Mouse (Mus musculus): Measurements from ENCODE around the gene Jaml.

The Jaml gene

DNA sequence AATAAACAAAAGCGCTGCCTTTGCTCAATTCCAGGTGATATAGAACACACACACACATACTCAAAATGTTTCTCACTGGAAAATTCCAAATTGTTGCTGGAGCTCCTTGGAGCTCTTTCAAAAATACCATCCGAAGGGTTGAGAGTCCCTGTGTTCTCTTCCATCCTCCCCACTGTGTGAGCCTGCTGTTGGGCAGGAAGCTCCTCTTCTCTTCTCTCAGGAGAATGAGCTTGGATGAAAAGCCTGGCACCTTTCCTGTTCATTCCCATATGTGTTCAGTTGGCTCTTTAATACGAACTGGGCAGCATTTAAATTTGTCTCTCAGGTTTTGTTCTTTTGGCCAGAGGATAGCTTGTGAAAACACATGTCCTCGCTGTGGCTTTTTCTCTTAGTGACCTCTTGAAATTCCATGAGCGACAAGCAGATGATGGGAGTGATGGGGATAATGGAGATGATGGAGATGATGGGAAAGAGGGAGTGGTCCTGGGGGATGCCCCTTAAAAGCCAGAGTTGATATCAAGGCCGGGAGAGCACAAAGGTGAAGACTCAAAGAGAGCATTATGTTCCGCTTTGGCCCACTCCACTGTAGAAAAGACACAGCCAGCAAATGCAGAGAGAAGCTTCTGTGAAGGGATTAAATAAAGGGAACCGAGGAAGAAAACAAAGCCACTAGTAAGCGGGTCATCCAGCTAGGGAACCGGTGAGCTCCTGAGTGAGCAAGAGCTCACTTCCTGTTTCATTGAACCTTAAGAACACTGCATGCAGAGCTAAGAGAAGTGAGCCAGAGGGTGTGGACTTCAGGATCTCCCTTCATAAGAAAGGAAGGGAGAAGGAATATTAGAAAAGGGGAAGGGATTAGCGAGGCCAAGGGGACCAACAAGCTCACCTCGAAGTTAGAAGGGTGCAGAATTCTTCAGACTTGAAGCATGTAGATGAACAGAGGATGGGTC, 7.0 kb downstream of the Jaml start:
- TF ChIP-seq POU5F1 (IDR thresholded peaks at IDR 0.05; ENCODE audit: borderline replicate concordance, low read length): no peak
- TF ChIP-seq CTCF (conservative IDR thresholded peaks at IDR 0.05; ENCODE audit: low read length): no peak
- no peak for TF ChIP-seq NANOG (IDR thresholded peaks at IDR 0.05; ENCODE audit: borderline replicate concordance, low read length)
- no peaks in the 10 kb centered on the region for H3K9me3 ChIP-seq (ENCODE audit: low read length)
- peaks cover 4% of the 10 kb centered on the region for H3K27me3 ChIP-seq (ENCODE audit: insufficient read depth, low read length)
- no peak overlapping the region for H3K4me3 ChIP-seq (replicated peaks; ENCODE audit: low read length)
- H3K4me1 ChIP-seq (replicated peaks; ENCODE audit: low read depth, low read length): peaks cover 7% of the 10 kb centered on the region
- H3K36me3 ChIP-seq (ENCODE audit: insufficient read depth, low read length): no peaks in the 10 kb centered on the region

DNA sequence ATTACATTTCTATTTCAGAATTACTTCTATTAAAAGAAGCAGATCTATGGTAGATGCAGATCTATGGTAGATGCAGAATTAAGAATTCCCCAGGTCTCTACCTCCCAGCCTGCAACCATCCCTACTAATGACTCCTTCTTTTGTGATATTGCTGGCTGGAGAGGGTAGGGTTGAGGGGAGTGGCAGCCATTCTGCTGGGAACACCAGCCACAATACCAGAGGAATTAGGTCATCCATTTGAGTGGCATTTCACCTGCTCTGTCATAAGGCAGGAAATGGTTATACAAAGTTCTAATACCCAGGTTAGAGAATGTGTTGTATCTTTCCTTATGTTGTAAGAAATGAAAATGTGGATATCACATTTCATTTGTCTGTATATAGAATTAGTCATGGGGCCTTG, 9.1 kb downstream of the Jaml start:
- Histone ChIP-seq H3K27me3 (ENCODE audit: insufficient read depth, low read length) (peaks cover 10% of the 10 kb centered on the region), H3K9me3 (ENCODE audit: low read length) (no peaks in the 10 kb centered on the region), H3K4me1 (replicated peaks; ENCODE audit: low read depth, low read length) (peaks cover 10% of the 10 kb centered on the region), H3K4me3 (replicated peaks; ENCODE audit: low read length) (no peak overlapping the region), H3K36me3 (ENCODE audit: insufficient read depth, low read length) (no peaks in the 10 kb centered on the region)
- TF ChIP-seq POU5F1 (IDR thresholded peaks at IDR 0.05; ENCODE audit: borderline replicate concordance, low read length): no peak
- TF ChIP-seq CTCF (conservative IDR thresholded peaks at IDR 0.05; ENCODE audit: low read length): no peak
- no peak for TF ChIP-seq NANOG (IDR thresholded peaks at IDR 0.05; ENCODE audit: borderline replicate concordance, low read length)

DNA sequence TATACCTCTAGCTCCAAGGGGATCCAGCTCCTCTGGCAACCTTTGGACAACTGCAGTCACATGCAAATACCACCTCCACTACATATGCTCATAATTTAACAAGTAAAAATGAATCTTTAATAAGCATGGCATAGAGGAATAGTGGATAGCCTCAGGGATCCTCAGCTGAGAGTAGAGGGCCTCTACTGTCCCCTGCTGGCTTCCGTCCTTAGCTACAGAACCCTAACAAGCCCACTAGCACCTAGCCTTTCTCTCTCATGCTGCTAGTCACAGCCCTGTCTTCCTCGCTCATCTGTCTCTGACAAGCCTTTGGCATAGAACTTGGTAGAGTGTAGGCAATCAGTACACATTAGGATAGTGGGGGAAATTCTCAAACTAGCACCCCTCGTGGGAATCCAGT, 11.8 kb downstream of the Jaml start:
- H3K4me1 ChIP-seq (replicated peaks; ENCODE audit: low read depth, low read length): peaks cover 10% of the 10 kb centered on the region
- H3K4me3 ChIP-seq (replicated peaks; ENCODE audit: low read length): no peak overlapping the region
- no peaks in the 10 kb centered on the region for H3K36me3 ChIP-seq (ENCODE audit: insufficient read depth, low read length)
- H3K9me3 ChIP-seq (ENCODE audit: low read length): no peaks in the 10 kb centered on the region
- 0 out of 2 replicates have a peak, but pooled peaks have one; percentile 6 for TF ChIP-seq CTCF (conservative IDR thresholded peaks at IDR 0.05; ENCODE audit: low read length)
- TF ChIP-seq NANOG (IDR thresholded peaks at IDR 0.05; ENCODE audit: borderline replicate concordance, low read length): no peak
- peaks cover 14% of the 10 kb centered on the region for H3K27me3 ChIP-seq (ENCODE audit: insufficient read depth, low read length)

DNA sequence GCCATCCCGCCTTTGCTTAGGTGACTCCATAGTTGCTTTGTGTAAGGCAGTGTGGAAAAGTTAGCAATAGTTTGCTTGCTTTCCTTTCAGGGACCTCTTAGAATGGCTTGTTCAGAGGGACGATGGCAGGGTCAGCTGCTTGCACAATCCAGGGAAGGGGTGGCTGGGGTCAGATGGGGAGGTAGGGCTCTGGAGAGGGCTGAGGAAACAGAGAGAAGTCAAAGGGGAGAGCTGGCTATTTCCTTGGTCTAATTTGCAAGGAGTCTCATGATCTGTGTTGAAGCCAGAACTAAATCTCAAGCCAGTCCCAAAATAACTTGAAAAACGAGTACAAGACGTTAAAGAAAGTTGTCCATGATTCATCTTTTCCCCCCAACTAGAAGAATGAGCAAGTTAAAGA, 13.7 kb downstream of the Jaml start:
- Histone ChIP-seq H3K4me3 (replicated peaks; ENCODE audit: low read length) (no peak overlapping the region; the same call in 1 of the 2 replicates), H3K36me3 (ENCODE audit: insufficient read depth, low read length) (no peaks in the 10 kb centered on the region), H3K27me3 (ENCODE audit: insufficient read depth, low read length) (peaks cover 19% of the 10 kb centered on the region), H3K9me3 (ENCODE audit: low read length) (no peaks in the 10 kb centered on the region), H3K4me1 (replicated peaks; ENCODE audit: low read depth, low read length) (peaks cover 10% of the 10 kb centered on the region)
- no peak for TF ChIP-seq CTCF (conservative IDR thresholded peaks at IDR 0.05; ENCODE audit: low read length)
- no peak for TF ChIP-seq NANOG (IDR thresholded peaks at IDR 0.05; ENCODE audit: borderline replicate concordance, low read length)
- TF ChIP-seq POU5F1 (IDR thresholded peaks at IDR 0.05; ENCODE audit: borderline replicate concordance, low read length): no peak

DNA sequence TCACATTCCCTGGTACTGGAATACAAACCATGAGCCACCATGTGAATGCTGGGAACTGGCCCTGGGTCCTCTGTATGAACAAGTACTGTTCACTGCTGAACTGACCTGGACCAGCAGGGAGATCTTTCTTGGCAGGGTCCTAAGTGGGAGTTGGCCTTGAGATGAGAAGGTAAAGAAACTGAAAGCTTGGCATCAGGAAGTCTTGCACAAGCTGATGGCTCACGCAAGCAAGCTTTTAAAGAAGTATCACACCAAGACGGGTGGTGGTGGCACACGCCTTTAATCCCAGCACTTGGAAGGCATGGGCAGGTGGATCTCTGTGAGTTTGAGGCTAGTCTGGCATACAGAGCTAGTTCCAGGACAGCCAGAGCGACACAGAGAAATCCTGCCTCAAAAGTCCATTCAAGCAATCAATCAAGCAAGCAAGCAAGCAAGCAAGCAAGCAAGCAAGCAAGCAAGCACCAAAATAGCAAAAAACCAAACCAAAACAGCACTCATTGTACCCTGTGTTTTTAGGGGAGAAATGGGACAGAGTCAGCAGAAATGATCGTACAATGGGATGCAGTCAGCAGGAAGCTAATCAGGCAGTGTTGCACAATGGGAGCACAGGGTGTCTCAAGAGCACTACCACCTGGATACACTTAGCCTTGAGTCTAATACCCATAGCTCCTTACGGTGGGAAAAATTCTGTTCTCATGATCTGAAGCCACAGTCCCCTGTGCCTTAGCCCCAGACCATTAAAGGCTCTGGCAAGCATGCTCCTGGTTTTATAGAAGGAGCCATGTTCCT, 16.4 kb downstream of the Jaml start:
- H3K36me3 ChIP-seq (ENCODE audit: insufficient read depth, low read length): no peaks in the 10 kb centered on the region
- H3K4me1 ChIP-seq (replicated peaks; ENCODE audit: low read depth, low read length): peaks cover 13% of the 10 kb centered on the region
- H3K4me3 ChIP-seq (replicated peaks; ENCODE audit: low read length): no peak overlapping the region
- no peak for TF ChIP-seq NANOG (IDR thresholded peaks at IDR 0.05; ENCODE audit: borderline replicate concordance, low read length)
- no peaks in the 10 kb centered on the region for H3K9me3 ChIP-seq (ENCODE audit: low read length)
- peaks cover 19% of the 10 kb centered on the region for H3K27me3 ChIP-seq (ENCODE audit: insufficient read depth, low read length)

DNA sequence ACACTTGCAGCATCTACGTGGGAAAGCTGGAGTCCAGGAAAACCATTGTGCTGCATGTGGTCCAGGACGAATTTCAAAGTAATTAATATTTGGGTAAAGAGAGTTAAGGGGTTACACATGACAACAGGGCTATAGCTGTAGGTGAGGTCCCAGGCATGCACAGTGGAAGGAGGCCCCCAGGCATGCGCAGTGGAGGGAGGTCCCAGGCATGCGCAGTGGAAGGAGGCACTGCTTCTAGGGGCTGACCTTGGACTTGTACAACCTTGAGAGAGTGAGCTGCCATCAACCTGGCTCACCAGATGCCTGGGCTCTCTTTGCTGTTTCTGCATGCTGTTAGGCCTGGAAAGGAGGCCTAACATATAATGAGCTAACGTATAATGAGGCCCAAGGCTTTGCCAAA, 18.9 kb downstream of the Jaml start:
- TF ChIP-seq CTCF (conservative IDR thresholded peaks at IDR 0.05; ENCODE audit: low read length) (no peak), POU5F1 (IDR thresholded peaks at IDR 0.05; ENCODE audit: borderline replicate concordance, low read length) (no peak), NANOG (IDR thresholded peaks at IDR 0.05; ENCODE audit: borderline replicate concordance, low read length) (no peak)
- no peaks in the 10 kb centered on the region for H3K36me3 ChIP-seq (ENCODE audit: insufficient read depth, low read length)
- no peak overlapping the region for H3K4me3 ChIP-seq (replicated peaks; ENCODE audit: low read length)
- peaks cover 8% of the 10 kb centered on the region for H3K27me3 ChIP-seq (ENCODE audit: insufficient read depth, low read length)
- 0 out of 2 replicates have a peak, but pooled peaks cover 5% of the 10 kb centered on the region for H3K4me1 ChIP-seq (replicated peaks; ENCODE audit: low read depth, low read length)
- H3K9me3 ChIP-seq (ENCODE audit: low read length): no peaks in the 10 kb centered on the region

DNA sequence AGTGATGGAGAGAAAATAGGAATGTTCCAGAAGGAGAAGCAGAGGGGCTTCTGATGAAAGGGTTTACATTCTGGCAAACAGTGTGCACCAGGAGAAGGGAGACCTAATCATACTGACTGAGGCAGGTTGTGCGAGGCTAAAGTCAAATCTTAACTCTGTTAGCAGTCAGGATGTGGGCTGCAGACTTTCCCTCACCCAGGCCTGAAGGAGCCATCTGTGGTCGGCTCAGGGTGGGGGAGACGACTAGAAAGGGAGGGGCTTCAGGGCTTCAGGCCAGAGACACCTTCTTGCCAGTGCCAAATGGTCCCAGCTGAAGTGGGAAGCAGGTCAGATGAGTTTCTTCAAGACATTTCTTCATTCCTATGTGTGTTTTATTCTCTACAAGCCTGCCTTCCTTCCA, 19.4 kb downstream of the Jaml start:
- no peak for TF ChIP-seq NANOG (IDR thresholded peaks at IDR 0.05; ENCODE audit: borderline replicate concordance, low read length)
- TF ChIP-seq CTCF (conservative IDR thresholded peaks at IDR 0.05; ENCODE audit: low read length): no peak
- no peak for TF ChIP-seq POU5F1 (IDR thresholded peaks at IDR 0.05; ENCODE audit: borderline replicate concordance, low read length)
- 0 out of 2 replicates have a peak, but pooled peaks cover 6% of the 10 kb centered on the region for H3K4me1 ChIP-seq (replicated peaks; ENCODE audit: low read depth, low read length)
- H3K9me3 ChIP-seq (ENCODE audit: low read length): no peaks in the 10 kb centered on the region
- no peak overlapping the region for H3K4me3 ChIP-seq (replicated peaks; ENCODE audit: low read length)
- peaks cover 8% of the 10 kb centered on the region for H3K27me3 ChIP-seq (ENCODE audit: insufficient read depth, low read length)
- H3K36me3 ChIP-seq (ENCODE audit: insufficient read depth, low read length): no peaks in the 10 kb centered on the region

DNA sequence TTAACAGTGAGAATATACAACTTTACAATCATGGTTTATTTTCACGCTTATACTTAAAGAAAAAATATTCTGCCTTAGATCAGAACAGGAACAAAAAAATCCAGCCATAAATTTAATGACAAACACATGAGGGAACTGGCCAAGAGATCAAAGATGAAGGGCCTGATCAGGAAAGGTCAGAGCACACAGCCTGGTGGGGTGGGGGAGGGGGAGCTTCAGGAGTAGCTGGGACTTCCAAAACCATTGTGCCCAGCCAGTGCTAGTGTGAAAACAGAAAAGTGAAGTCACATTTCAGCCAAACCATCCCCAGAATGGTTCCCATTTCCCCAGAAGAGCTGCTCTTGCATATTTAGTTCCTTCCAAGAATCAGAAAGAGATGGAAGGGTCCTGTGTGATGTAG, 23.5 kb downstream of the Jaml start:
- Histone ChIP-seq H3K4me3 (replicated peaks; ENCODE audit: low read length) (no peak overlapping the region), H3K27me3 (ENCODE audit: insufficient read depth, low read length) (no peaks in the 10 kb centered on the region; the same call in 1 of the 2 replicates), H3K9me3 (ENCODE audit: low read length) (no peaks in the 10 kb centered on the region), H3K4me1 (replicated peaks; ENCODE audit: low read depth, low read length) (0 out of 2 replicates have a peak, but pooled peaks cover 6% of the 10 kb centered on the region), H3K36me3 (ENCODE audit: insufficient read depth, low read length) (no peaks in the 10 kb centered on the region)
- TF ChIP-seq NANOG (IDR thresholded peaks at IDR 0.05; ENCODE audit: borderline replicate concordance, low read length): no peak
- no peak for TF ChIP-seq CTCF (conservative IDR thresholded peaks at IDR 0.05; ENCODE audit: low read length)
- no peak for TF ChIP-seq POU5F1 (IDR thresholded peaks at IDR 0.05; ENCODE audit: borderline replicate concordance, low read length)
